In the genomic region with DNA sequence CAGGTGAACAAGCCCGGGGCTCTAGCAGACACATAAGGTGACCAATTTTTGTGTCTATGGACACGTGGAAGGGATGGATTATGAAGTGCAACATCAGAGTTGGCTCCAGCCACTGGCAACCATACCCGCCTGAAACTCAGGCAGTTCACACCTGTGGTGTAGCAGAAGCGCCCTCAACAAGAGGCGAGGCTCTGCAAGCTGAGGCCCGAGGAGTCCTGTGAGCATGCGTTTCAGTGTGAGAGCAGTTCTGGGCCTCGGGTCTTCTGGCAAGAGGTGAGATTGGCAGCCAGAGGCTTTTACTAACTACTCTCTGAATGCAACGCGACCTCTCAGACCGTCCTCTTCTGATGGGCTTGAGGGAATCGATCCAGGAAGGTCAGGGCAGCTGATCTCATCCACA, we compare ENCODE assay signal across 23 mouse cellular contexts. TPM values are rescaled to one million over a fixed set of nuclear protein-coding genes. Genes with fewer than 3 reads are reported as not detected.
DNase-seq lines count a peak whose midpoint lies in the region; ATAC-seq and TF ChIP-seq lines count a peak whose summit lies in the region.
"Had no signal": no experiment of that assay in that cellular context is flagged by ENCODE, and none has a peak within 500 bp of the region (broad histone marks: within the 10 kb centered on the region; RNA-seq: fewer than 3 reads in every experiment).

No protein-coding gene starts in this region.

- H3K9me3 ChIP-seq in forebrain, embryonic 13.5 days (replicated peaks) = no peaks in the 10 kb centered on the region
- H3K9me3 ChIP-seq in forebrain, embryonic 14.5 days (replicated peaks; ENCODE audit: control insufficient read depth, low read length) = no peaks in the 10 kb centered on the region
- no peaks in the 10 kb centered on the region for H3K9me3 ChIP-seq in heart, embryonic 14.5 days (ENCODE audit: control insufficient read depth, low read length)
- H3K9me3 ChIP-seq: embryonic facial prominence, embryonic 13.5 days; G1E; hindbrain, embryonic 15.5 days; kidney, embryonic 15.5 days; lung, embryonic 15.5 days had no signal

- TF ChIP-seq POLR2A in spleen, adult 2 months (IDR thresholded peaks at IDR 0.05; ENCODE audit: low read depth, low read length) = no peak

- no peak overlapping the region for H3K4me2 ChIP-seq in forebrain, embryonic 13.5 days
- H3K4me2 ChIP-seq in forebrain, embryonic 14.5 days (ENCODE audit: low read length) = no peak overlapping the region
- H3K4me2 ChIP-seq in heart, embryonic 14.5 days (ENCODE audit: low read length) = no peak overlapping the region
- H3K4me2 ChIP-seq: embryonic facial prominence, embryonic 13.5 days; hindbrain, embryonic 15.5 days; kidney, embryonic 15.5 days; lung, embryonic 15.5 days had no signal

- peak overlapping the region; percentile 8; the same call in 1 of the 2 replicates for H3K27ac ChIP-seq in forebrain, embryonic 13.5 days
- no peak overlapping the region for H3K27ac ChIP-seq in forebrain, embryonic 14.5 days (ENCODE audit: low read depth, low read length)
- peak overlapping the region; percentile 68 to 75; a peak in 3 of 4 replicates for H3K27ac ChIP-seq in heart, embryonic 14.5 days (replicated peaks in 1 of 2; ENCODE audit: control insufficient read depth in 1 of 2, insufficient read depth in 1 of 2, low read depth in 2 of 2, low read length in 2 of 2)
- peak overlapping the region; percentile 68 for H3K27ac ChIP-seq in spleen, adult 2 months (ENCODE audit: insufficient read depth, low read length)
- H3K27ac ChIP-seq: embryonic facial prominence, embryonic 13.5 days; hindbrain, embryonic 15.5 days; kidney, embryonic 15.5 days; liver, embryonic 14.5 days; lung, embryonic 15.5 days had no signal

- WGBS in forebrain, embryonic 13.5 days = 84% methylated on average over 12 of the region's 12 CpGs
- WGBS in forebrain, embryonic 14.5 days = 84% methylated on average over 12 of the region's 12 CpGs
- 71% methylated on average over 12 of the region's 12 CpGs for WGBS in heart, embryonic 14.5 days
- 75% methylated on average over 12 of the region's 12 CpGs for WGBS in spleen, adult 2 months

- no peaks in the 10 kb centered on the region for H3K27me3 ChIP-seq in forebrain, embryonic 13.5 days
- no peaks in the 10 kb centered on the region for H3K27me3 ChIP-seq in forebrain, embryonic 14.5 days (replicated peaks; ENCODE audit: control insufficient read depth, insufficient read depth, low read length)
- H3K27me3 ChIP-seq in heart, embryonic 14.5 days (ENCODE audit: control insufficient read depth, insufficient read depth, low read length) = no peaks in the 10 kb centered on the region
- H3K27me3 ChIP-seq in spleen, adult 2 months (ENCODE audit: control insufficient read depth, insufficient read depth, low read length) = no peaks in the 10 kb centered on the region
- H3K27me3 ChIP-seq: embryonic facial prominence, embryonic 13.5 days; hindbrain, embryonic 15.5 days; kidney, embryonic 15.5 days; lung, embryonic 15.5 days had no signal

- no peak overlapping the region for H3K9ac ChIP-seq in forebrain, embryonic 13.5 days
- H3K9ac ChIP-seq in forebrain, embryonic 14.5 days (ENCODE audit: low read length) = no peak overlapping the region
- 0 out of 2 replicates have a peak overlapping the region, but pooled peaks have one; percentile 13 for H3K9ac ChIP-seq in heart, embryonic 14.5 days (ENCODE audit: low read length)
- H3K9ac ChIP-seq: embryonic facial prominence, embryonic 13.5 days; hindbrain, embryonic 15.5 days; kidney, embryonic 15.5 days; liver, embryonic 14.5 days; lung, embryonic 15.5 days had no signal

- H3K4me3 ChIP-seq in forebrain, embryonic 13.5 days = no peak overlapping the region
- H3K4me3 ChIP-seq in forebrain, embryonic 14.5 days (ENCODE audit: low read depth, low read length) = no peak overlapping the region
- no peak overlapping the region for H3K4me3 ChIP-seq in heart, embryonic 14.5 days (ENCODE audit: control insufficient read depth in 1 of 2, insufficient read depth in 1 of 2, low read depth in 1 of 2, low read length in 2 of 2)
- no peak overlapping the region for H3K4me3 ChIP-seq in spleen, adult 2 months (ENCODE audit: extremely low read depth, insufficient read depth, insufficient read length)
- H3K4me3 ChIP-seq: embryonic facial prominence, embryonic 13.5 days; hindbrain, embryonic 15.5 days; kidney, embryonic 15.5 days; lung, embryonic 15.5 days had no signal

- DNase-seq in forebrain, embryonic 14.5 days (ENCODE audit: low spot score) = no peak
- DNase-seq in heart, adult 9 months (ENCODE audit: low spot score in 2 of 2) = no peak
- DNase-seq in spleen, adult 2 months (ENCODE audit: low read depth in 1 of 2, low spot score in 2 of 2) = no peak
- DNase-seq in spleen, postnatal 10 days (ENCODE audit: low spot score in 2 of 2) = no peak
- DNase-seq in thymus, postnatal 14 days = peak; percentile 58
- no peak for DNase-seq in adipocyte (ENCODE audit: low spot score)
- DNase-seq: adrenal gland, postnatal 14 days; cerebellum, adult 11-12 months; cerebellum, postnatal 14 days; lung, postnatal 4 days; retina, postnatal 1 day; right cerebral cortex, postnatal 4 days had no signal

- ATAC-seq in forebrain, embryonic 13.5 days = no peak
- ATAC-seq in forebrain, embryonic 14.5 days = no peak
- no peak for ATAC-seq in heart, embryonic 14.5 days (ENCODE audit: insufficient number of reproducible peaks, insufficient read depth, low FRiP score, low read depth)
- ATAC-seq: activated CD4-positive, CD25-positive, alpha-beta regulatory T cell, adult 4 months; forebrain, embryonic 16.5 days; intestine, embryonic 16.5 days had no signal

- TF ChIP-seq CTCF in spleen, adult 2 months (IDR thresholded peaks at IDR 0.05; ENCODE audit: extremely low read depth, insufficient read depth, insufficient read length, insufficient replicate concordance) = no peak

- peaks cover 6% of the 10 kb centered on the region; the same call in 1 of the 2 replicates for H3K4me1 ChIP-seq in forebrain, embryonic 13.5 days
- H3K4me1 ChIP-seq in forebrain, embryonic 14.5 days (ENCODE audit: control insufficient read depth, insufficient read depth, low read length) = no peaks in the 10 kb centered on the region
- peaks cover 34 to 35% of the 10 kb centered on the region in 2 experiments for H3K4me1 ChIP-seq in heart, embryonic 14.5 days (ENCODE audit: control insufficient read depth in 2 of 2, insufficient read depth in 2 of 2, low read length in 2 of 2)
- peaks cover 36% of the 10 kb centered on the region; the same call in 1 of the 2 replicates for H3K4me1 ChIP-seq in spleen, adult 2 months (ENCODE audit: control insufficient read depth, insufficient read depth, insufficient read length)

- no peaks in the 10 kb centered on the region for H3K36me3 ChIP-seq in forebrain, embryonic 13.5 days (ENCODE audit: poor library complexity, severe bottlenecking)
- H3K36me3 ChIP-seq in forebrain, embryonic 14.5 days (ENCODE audit: control insufficient read depth, insufficient read depth, low read length) = no peaks in the 10 kb centered on the region
- peaks cover 11% of the 10 kb centered on the region for H3K36me3 ChIP-seq in heart, embryonic 14.5 days (ENCODE audit: control insufficient read depth, insufficient read depth, low read length)
- no peaks in the 10 kb centered on the region for H3K36me3 ChIP-seq in spleen, adult 2 months (ENCODE audit: control insufficient read depth, insufficient read depth, low read length)
- H3K36me3 ChIP-seq: embryonic facial prominence, embryonic 13.5 days; hindbrain, embryonic 15.5 days had no signal

RNA-seq across cellular contexts. Expression of a gene that starts 10.5 kb away (rescaled TPM):
- polyA plus RNA-seq in forebrain, embryonic 13.5 days (2015; fragmentation: Nextera tagmentation; extraction: Ambion mirVana) = 0.25 and 0.26 TPM in 2 replicates
- 0.11 and 0.14 TPM in 2 replicates for polyA plus RNA-seq in forebrain, embryonic 14.5 days (2014; fragmentation: Nextera tagmentation; extraction: Ambion mirVana)
- polyA plus RNA-seq in heart, embryonic 14.5 days (2014; fragmentation: Nextera tagmentation; extraction: Ambion mirVana) = 0.19 and 0.43 TPM in 2 replicates
- polyA plus RNA-seq in spleen, adult 2 months (2012; rRNA removed) = 3.0 and 4.1 TPM in 2 replicates
- polyA plus RNA-seq: G1E had no signal

RNA-seq across cellular contexts. Expression of a gene that starts 26.1 kb away (rescaled TPM):
- polyA plus RNA-seq in forebrain, embryonic 13.5 days (2015; fragmentation: Nextera tagmentation; extraction: Ambion mirVana) = 6.7 and 7.8 TPM in 2 replicates
- 4.9 and 6.4 TPM in 2 replicates for polyA plus RNA-seq in forebrain, embryonic 14.5 days (2014; fragmentation: Nextera tagmentation; extraction: Ambion mirVana)
- polyA plus RNA-seq in heart, embryonic 14.5 days (2014; fragmentation: Nextera tagmentation; extraction: Ambion mirVana) = 15.9 and 19.2 TPM in 2 replicates
- polyA plus RNA-seq in spleen, adult 2 months (2012; rRNA removed) = 28.8 and 33.6 TPM in 2 replicates
- polyA plus RNA-seq: activated CD4-positive, CD25-positive, alpha-beta regulatory T cell, adult 4 months had no signal

RNA-seq across cellular contexts. Expression of a gene that starts 36.0 kb away (rescaled TPM):
- polyA plus RNA-seq in forebrain, embryonic 13.5 days (2015; fragmentation: Nextera tagmentation; extraction: Ambion mirVana) = 30.1 and 32.7 TPM in 2 replicates
- 44.3 and 45.4 TPM in 2 replicates for polyA plus RNA-seq in forebrain, embryonic 14.5 days (2014; fragmentation: Nextera tagmentation; extraction: Ambion mirVana)
- 24.2 and 24.7 TPM in 2 replicates for polyA plus RNA-seq in heart, embryonic 14.5 days (2014; fragmentation: Nextera tagmentation; extraction: Ambion mirVana)
- polyA plus RNA-seq in spleen, adult 2 months (2012; rRNA removed) = 2.0 and 2.1 TPM in 2 replicates

RNA-seq across cellular contexts. Expression of a gene that starts 36.7 kb away (rescaled TPM):
- 44.1 and 45.2 TPM in 2 replicates for polyA plus RNA-seq in forebrain, embryonic 13.5 days (2015; fragmentation: Nextera tagmentation; extraction: Ambion mirVana)
- 65.4 and 69.1 TPM in 2 replicates for polyA plus RNA-seq in forebrain, embryonic 14.5 days (2014; fragmentation: Nextera tagmentation; extraction: Ambion mirVana)
- polyA plus RNA-seq in heart, embryonic 14.5 days (2014; fragmentation: Nextera tagmentation; extraction: Ambion mirVana) = 67.1 and 69.6 TPM in 2 replicates
- polyA plus RNA-seq in spleen, adult 2 months (2012; rRNA removed) = 94.0 and 117 TPM in 2 replicates
